Mouse (Mus musculus) kidney, postnatal 25 days (tissue): ENCODE data around the gene Wap.

ENCODE experiments used
- DNase-seq, 2 experiments: peaks; one replicate each; pipeline ENCODE4 v3.0.0; 2021; ENCODE audit warnings: mixed read lengths in 2 of 2

Gene Wap

DNA sequence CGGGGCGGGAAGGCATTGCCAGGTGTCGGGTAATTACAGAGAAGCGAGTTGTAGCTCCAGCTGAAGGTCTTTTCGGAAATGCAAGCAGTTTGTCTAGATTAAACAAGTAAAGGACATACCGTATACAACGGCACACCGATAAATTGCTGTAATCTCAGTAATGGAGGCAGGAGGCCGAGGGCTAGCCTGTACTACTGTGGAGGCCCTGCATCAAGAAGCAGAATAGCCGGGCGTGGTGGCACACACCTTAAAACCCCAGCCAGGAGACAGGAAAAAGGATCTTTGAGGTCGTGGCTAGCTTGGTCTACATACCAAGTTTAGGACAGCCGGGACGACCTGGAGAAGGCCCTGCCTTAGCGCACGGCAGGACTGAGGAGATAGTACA is 12.1 kb downstream of the Wap start:
- peak in 1 of 2 experiments; percentile 44 for DNase-seq

DNA sequence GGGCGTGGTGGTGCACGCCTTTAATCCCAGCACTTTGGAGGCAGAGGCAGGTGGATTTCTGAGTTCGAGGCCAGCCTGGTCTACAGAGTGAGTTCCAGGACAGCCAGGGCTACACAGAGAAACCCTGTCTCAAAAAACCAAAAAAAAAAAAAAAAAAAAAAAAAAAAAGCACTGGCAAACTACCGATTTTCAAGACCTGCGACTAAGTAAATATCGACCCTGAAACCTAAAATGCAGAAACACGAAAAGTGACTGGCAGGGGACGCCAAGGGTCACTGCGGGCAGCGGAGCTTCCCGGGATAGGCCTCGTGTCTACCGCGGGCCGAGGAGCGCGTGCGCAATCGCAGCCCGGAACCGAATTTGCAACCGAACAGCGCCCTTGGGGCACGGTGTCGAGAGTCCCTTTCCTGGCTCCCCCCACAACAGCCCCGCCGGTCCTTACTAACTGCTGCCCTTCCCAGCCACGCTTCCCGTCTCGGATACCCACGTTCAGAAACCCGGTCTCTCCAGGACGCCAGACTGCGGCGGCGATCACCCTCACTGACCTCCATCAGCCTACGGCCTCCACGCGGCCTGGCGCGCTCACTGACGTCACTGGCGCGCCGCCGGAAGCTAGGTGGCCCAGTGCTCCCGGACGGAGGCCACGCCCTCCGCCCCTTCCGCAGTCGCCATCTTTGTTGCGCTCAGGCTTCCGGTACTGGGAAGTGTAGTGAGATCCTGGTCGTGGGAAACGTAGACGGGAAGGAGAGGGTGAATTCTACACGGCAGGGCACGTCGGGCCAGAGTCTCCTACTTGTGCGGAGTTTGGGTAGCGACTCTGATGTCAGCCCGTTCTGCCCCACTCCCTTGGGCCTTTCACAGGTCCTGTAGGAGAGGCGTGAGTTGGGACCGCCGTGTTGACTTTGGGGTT is 12.7 kb downstream of the Wap start, which contains the start of gene Tbrg4:
Tbrg4 (minus strand) TSS at position 590 of the 910 bp plus-strand sequence.
- DNase-seq = peak; percentile 93 to 97

DNA sequence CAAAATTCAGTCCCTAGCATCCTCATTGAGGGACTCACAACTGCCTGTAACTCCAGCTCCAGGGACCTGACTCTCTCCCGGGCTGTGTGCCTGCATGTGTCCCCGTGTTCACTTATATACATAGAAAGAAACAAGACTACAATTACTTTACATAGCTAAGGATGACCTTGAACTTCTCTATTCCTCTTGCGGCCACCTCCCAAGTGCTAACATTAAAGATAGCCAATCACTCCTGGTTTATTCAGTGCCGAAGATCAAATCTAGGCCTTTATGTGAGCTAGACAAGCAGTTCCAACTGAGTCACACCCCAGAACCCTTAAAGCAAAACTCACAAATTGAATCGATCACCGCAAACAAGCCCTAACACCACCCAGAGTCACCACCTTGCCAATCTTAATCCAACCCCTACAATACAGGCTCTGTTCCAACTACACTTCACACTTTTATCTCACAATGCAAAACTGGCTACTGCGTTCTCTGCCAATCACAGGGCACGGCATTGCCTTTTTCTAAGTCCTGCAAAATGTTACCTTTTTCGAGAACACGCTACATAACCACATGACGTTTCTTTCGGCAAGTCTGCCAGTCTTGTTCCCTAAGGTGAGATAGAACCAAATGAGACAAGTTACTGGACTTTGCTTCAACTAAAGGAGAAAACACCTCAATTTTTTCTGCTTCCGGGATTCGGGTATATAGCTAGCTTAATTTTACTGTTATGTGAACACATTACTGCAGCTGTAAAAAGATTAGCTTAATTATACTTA is 13.6 kb downstream of the Wap start:
- no peak for DNase-seq

DNA sequence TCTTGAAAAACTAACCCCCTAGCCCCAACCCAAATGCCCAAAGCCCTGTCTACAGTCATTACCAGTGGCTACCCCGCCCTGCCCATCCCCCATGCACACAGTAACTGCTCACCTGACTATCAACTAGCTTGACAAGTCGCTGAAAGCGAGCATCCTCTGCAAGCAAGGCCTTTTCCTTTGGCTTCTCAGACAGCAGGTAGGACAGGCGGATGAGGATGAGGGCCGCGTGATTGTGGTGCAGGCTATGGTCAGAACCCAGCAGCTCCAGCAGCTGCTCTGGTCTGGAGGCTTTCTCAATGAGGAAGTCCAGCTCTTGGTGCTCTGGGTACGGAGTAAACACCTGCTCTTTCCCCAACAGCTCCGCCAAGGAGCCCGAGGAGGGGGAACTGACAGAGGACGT is 14.7 kb downstream of the Wap start:
- DNase-seq = no peak

DNA sequence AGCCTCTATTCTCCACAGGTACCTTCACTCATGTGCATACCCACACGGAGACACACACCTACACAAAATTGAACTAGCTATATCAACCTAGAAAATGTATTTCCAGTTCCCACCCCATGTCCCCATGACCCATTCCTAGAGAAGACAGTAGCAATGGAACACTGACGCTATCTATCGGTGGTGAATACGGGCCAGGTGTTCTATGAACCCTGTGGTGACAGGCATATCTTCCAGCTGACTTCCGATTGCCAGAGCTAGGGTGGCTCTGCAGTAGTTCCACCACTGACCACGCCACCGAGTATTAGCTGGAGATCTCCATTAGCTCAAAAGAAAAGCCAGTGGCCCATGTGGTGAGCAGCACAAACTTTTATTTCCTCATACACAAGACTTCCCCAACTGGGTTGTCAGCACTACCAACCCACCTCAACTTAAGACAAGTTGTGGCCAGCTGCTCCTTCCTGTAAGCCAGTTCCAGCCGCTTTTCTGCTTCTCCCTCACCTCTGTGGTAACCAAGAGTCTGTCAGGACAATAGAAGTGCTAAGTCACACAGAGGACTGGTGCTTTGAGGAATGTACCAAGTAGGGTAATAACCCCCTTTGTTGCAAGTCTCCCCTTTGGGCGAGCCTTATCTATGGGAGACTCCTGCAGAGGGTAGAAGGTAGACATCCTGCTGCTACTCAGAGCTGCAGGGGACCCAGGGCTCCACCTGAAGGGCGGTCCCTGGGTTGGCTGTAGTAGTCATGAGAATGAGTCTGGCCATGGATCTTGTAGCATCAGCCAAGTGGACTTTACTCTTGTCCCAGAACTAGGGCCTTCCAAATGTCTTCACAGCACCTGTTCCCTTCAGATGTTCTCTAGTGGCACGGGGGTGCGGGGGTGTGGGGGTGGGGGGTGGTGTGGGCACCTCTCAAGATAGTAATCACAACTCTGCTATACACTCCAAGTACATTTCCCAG is 22.9 kb downstream of the Wap start:
- DNase-seq = no peak

DNA sequence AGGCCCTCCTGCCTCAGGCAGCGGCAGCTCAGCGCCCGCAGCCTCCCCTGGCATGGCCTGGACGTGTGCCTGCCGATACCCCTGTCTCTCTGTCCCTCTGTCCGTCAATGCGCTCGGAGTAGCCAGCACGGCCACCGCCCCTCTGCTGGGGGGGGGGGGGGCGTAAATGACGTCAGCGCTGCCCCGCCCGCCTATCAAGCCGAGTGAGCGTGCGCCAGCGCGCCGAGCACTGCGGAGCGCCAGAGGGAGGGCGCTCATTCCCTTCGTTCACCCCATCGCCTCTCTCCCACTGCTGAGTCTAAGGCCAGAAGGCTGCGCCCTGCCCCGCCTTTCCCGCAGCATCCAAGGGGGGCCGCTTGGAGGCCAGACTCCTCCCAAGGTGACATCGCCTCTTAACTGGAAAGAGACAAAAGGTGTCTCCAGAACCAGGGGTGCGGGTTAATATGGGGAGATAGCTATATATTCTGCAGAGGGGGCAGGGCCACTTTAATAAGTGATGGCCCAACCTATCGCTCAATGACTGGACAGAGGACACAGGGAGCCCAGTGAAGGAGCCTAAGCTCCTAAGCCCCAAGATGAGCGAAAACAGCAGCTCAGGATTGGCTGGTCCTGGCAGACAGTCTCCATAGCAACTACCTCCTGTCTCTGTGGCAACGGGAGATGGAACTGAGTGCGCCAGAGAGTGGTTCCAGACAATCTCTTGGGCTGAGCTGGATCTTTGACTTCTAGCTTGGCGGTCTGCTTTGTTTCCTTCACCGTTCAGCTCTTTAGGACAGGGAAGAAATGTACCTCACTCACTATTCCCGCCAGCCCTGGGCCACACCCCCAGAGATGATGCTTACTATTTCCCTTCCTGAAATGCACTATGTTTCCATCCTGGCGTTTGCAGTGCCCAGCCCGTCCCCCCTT is 32.7 kb downstream of the Wap start, which contains the start of gene Nacad:
Nacad (minus strand) TSS at position 563 of the 909 bp plus-strand sequence.
- DNase-seq = no peak

DNA sequence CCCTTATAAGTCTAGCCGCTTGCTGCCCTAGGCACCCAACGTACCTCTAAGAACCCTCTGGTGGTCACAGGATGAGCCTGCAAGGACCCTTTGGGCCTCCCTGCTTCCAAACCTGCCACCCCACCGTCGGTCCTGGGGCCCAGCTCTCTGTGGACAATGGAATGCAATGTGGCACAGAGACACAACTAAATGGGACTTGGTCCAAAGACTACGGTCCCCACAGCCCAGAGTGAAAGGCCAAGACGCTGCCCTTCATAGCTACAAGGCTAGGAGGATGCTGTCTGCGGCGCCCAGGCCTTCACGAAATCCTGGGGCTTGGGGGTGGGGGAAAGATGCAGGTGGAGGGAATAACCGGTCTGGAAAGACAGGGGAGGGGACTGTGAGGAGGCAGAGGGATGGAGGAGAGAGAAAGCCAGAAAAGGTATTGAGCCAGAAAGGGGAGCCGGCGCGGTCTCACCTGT is 33.4 kb downstream of the Wap start:
- DNase-seq = no peak

DNA sequence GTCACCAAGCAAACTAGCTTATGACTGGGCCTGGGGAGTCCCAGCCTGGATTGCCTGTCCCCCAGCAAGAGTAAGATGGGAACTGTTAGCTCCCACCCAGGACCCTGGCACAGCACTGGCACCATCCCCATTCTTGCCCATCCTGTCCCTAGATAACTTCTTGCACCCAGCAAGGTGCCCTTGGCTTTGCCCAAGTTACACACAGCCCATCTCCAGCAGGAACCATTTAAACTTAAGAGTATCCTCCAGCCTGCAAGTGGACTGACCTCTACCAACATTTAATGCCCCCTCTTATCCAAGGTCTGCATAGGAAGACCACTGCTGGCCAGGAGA is 33.9 kb downstream of the Wap start:
- DNase-seq = no peak

DNA sequence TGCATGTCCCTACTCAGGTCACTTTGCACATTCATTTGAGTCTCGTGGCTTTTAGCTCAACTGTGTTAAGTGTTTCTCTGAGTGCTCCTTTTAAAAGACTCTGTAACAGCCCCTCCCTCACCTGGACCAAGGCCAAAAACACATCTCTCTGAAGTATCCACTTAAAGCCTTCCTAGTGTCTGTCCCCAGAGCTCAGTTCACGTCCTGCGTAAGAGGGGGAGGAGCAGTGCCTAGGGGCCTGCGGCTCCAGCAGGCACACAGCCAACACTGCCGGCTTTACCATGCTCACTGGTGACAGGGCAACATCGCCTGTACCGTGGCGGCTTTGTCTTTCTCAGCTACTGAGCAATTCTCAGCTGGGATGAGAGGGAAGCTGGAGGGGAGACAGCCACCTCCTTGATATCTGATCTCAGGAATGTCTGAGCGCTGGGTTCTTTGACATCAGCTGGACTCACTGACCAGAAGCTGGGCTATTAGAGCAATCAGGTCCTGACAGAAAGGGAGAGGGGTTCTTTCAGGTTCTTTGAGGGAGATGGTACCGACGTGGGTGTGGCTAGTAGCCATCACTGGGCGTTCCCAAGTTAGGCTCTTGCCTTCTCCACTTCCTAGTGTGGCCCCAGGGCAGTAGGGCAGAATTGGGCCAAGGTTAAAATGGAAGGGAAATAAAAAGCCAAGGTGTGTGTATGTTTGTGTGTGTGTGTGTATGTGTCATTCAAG is 34.4 kb downstream of the Wap start:
- peak in 1 of 2 experiments; percentile 34 for DNase-seq

DNA sequence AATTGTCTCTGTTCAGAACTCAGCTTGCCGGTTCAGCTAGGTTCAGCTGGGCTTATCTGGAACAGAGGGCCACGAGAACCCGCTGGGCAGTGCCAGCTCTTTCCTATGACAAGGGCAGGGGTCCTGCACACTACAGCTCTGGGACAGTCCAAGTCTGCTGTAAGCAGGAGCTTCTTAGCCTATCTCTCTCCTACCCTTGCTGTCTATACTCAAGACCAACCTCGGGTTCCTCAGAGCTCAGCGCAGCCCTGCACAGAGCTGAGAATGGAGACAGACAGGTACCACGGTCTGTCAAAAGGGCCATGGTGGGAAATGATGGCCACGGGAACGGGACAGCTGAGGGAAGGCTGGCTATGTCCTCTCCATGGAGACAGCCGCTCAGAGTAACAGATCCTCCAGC is 35.2 kb downstream of the Wap start:
- DNase-seq = no peak

DNA sequence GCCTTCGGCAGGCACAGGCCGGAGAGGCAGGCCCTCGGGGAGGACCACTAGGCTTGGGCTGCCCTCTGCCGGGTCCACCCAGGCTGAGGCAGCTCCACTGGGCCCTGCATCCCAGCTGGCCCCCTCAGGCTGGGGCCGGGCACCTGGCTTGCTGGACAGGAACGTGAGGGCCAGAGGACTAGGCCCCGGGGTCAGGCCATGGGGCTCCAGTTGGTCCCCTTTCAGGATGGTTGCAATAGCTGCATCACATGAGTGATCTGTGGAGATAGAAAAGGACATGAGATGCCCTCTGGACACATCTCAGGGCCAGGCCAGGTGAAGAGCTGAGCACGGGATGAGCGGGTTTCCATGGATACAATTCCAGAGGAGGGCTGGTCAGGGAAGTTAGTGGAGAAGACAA is 35.8 kb downstream of the Wap start:
- DNase-seq = no peak

DNA sequence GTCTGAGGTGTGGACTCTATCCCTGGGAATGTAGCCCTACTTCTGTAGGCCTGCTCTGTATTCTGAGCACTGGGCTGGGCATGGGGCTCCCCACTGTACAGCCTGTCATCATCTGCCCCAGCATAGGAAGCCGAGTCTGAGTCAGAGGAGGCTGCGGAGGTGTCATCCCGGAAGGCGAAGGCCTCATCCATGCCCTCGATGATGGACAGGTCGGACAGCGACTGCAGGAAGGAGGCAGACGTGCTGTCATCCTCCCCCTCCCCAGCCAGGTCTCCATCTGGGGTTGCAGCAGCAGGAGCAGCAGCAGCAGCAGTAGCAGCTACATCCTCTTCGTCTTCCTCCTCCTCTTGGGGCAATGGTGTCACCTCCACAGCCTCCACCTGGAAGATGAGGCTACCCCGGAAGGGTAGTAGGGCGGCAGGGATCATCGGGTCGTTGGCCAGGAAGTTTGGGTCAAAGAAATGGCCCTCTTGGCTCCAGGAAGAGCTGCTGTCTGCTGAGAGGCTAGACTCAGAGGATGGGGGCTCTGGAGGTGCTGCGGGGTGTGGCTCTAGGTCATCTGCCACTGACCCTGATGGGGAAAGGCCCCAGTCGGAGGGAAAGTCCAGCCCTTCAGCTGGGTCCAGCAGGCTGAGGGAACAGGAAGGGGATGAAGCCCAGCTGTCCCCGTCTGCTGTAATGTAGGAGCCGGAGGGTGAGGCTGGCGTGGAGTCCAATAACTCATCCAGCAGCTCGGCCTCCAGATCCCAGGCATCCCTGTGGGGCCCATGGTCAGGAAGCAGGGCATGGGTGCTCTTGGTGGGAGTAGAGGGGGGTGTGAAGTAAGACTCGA is 36.6 kb downstream of the Wap start:
- DNase-seq = no peak

DNA sequence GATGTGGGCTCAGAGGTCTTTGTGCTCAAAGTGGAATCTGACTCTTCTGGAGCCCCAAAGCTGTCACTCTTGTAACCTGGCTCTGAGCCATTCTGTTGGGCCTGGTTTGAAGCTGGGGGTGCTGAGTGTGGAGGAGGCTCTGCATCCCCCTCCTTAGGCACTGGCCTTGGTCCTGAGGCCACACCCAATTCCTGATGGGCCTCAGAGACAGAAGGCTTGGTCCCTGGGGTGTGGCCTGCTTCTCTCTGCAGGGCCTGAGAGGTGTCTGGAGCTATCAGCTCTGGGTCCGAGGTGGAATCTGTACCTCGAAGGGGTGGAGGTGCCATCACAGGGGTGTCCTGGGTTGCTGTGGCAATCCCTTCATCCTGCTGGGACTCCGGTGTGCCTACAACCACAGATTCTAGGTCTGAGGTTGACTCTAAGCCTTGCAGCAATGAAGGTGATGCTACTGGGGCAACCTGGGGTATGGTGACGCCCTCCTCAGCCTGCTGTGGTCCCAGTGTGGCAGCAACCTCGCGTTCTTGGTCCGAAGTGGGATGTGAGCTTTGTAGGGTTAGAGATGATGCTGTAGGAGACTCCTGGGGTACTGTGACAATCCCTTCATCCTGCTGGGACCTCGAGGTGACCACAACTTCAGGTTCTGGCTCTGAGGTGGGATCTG is 38.0 kb downstream of the Wap start:
- no peak for DNase-seq

DNA sequence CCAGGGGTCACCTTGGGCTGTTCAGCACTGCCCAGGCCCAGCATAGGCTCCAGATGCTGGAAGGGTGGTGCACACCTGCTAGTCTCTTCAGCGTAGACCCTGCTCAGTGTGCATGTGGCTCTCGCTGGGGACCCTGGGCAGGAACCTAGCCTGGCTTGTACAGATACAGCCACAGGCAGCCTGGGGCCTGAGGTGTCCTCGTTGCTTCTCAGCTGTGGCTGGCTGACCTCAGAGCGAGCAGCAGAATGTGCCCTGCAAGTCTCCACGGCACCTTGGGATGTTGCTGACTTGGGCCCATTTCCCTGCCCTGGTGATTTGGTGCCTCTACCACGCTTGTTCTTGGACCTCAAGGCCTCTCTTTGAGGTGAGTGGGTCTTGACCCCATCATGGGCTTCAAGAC is 38.6 kb downstream of the Wap start:
- DNase-seq = no peak

DNA sequence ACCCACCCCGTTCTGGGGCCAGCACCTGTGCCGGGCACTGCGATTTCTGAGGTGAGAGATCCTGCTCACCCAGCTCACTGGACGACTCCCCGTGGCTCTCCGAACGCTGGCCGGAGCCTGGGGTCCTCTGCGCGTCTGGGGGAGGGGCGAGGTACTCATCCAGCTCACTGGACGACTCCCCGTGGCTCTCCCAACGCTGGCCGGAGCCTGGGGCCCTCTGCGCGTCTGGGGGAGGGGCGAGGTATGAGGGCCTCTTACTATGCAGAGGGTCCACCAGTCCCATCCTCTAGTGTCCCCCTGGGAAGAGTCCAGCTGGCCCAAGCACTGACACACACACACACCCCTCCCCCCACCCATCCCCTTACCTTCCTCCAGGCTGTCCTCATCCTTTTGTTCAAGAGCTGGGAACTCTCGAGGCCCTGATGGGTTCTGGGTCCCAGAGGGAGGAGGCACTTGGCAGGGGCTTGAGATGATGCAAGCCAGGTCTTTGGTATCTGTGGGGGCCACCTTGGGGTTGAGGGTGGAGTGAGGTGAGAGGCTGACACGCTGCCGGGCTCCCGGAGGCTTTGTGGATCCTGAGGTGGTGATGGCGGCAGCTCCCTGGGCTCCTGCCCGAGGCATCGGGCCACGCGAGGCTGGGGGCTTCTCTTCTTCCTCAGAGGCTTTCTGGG is 39.3 kb downstream of the Wap start:
- no peak for DNase-seq

DNA sequence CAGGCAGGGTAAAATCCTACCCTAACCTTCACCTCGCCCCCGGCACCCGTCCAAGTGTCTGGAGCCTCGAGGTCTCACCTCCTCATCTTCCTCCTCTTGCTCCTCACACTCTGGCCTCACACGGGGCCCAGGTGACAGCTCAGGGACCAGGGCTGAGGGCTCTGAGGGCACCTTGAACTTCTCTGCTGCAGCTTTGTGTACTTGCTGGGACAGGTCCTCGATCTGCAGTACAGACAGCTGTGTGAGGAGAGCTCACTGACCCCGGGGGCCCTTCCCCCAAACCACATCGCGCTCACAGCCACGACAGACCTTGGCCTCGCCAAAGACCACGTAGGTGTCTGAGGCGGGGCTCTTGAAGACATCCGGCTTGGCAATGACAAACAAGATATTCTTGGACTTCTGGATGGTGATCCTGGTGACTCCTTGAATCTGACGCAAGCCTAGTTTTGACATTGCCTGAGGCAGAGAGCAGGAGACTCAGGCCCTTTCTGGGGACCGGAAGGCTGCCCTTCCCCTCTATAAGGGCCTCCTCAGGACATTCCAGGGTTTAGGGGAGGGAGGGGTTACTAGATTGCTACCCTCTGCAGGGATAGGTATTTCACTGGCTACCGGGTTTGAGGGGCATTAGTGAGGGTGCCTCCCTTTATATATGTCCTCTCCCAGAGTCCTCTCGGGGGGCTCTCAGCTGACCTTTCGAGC is 40.1 kb downstream of the Wap start:
- DNase-seq = no peak

DNA sequence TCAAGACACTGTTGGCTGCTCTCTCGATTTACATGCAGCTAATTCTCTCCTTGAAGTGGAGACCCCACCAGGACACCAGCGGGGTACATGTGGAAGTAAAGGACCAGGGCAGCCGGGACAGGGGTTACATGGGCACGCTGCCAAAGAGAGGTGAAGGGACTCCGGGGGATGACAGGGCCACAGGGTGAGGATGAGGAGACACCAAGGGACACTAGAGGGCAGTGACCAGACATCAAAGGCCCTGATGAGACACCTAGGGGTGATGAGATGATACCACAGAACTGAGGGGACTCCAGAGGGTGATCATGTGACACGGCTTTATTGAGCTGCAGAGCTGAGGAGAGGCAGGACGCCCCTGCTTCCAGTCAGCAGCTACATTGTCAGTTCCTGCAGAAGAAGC is 40.9 kb downstream of the Wap start:
- no peak for DNase-seq

DNA sequence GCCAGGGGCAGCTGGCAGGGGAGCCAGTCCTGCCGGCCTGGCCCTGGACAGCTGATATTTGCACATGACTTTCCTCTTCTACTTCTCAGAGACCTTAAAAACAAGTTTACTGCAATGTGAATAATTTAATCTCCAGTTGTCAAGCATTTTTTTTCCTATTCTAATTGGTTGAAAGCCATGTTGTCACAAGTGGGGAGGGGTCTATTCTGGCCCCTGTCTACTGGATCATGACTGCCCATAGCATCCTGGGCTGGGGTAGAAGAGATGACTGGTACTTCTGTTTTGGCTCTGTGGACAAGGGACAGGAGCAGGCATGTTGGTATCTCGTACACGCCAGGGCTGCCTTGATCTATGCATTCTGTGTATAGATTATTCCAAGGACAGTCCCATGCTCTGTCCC is 41.8 kb downstream of the Wap start:
- no peak for DNase-seq
